In the genomic region with DNA sequence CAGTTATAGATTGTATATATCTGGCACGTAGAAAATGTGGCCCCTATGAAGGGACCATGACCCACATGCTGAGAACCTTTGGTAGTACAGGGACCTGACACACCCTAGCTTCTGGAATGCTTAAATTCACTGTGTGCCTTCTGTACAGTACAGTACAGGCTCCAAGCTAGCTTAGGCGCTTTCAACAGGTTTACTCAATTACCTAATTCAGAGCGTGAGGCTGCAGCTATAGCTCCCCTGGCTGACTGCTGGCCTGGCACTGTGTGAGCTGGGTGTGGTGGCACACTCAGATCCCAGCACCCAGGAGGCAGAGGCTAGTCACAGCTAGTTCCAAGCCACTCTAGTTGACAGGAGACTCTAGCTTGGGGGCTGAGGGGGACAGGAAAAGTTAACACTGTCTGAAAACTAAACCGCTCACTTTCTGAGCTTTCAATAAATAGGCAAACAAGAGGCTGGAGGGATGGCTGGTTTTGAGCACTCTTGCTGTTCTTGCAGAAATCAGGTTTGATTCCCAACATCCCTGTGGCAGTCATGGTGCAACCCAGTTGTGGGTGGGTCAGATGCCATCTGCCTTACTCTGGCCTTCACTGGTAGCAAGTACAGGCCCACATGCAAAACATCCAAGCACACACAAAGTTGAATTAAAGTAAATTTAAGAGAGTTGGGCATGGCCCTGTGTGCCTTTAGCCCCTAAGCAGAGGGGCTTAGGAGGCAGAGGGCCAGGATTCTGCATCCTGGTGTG, we compare ENCODE assay signal across 12 mouse cellular contexts. TPM values are rescaled to one million over a fixed set of nuclear protein-coding genes. Genes with fewer than 3 reads are reported as not detected.
A peak's percentile ranks its signal among the peaks of the same experiment; 100 is the strongest.
DNase-seq lines count a peak whose midpoint lies in the region; ATAC-seq and TF ChIP-seq lines count a peak whose summit lies in the region.
"Had no signal": no experiment of that assay in that cellular context is flagged by ENCODE, and none has a peak within 500 bp of the region (broad histone marks: within the 10 kb centered on the region; RNA-seq: fewer than 3 reads in every experiment).

No protein-coding gene starts in this region.

- no peaks in the 10 kb centered on the region for H3K9me3 ChIP-seq in intestine, embryonic 15.5 days
- H3K9me3 ChIP-seq in intestine, postnatal 0 days (ENCODE audit: control insufficient read depth) = no peaks in the 10 kb centered on the region
- H3K9me3 ChIP-seq in midbrain, embryonic 11.5 days (ENCODE audit: control insufficient read depth, low read length) = no peaks in the 10 kb centered on the region
- H3K9me3 ChIP-seq in midbrain, embryonic 13.5 days = no peaks in the 10 kb centered on the region
- H3K9me3 ChIP-seq in intestine, embryonic 16.5 days (ENCODE audit: control insufficient read depth, low read length) = no peaks in the 10 kb centered on the region
- no peaks in the 10 kb centered on the region for H3K9me3 ChIP-seq in stomach, embryonic 16.5 days (replicated peaks; ENCODE audit: control insufficient read depth, low read length)
- H3K9me3 ChIP-seq: midbrain, embryonic 12.5 days; neural tube, embryonic 12.5 days had no signal

- H3K4me1 ChIP-seq in intestine, embryonic 15.5 days (replicated peaks) = peaks cover 26% of the 10 kb centered on the region
- peaks cover 4% of the 10 kb centered on the region for H3K4me1 ChIP-seq in intestine, postnatal 0 days (replicated peaks; ENCODE audit: control insufficient read depth, insufficient read depth, low read length)
- H3K4me1 ChIP-seq in midbrain, embryonic 11.5 days (ENCODE audit: control insufficient read depth, insufficient read depth, low read length) = peaks cover 10% of the 10 kb centered on the region
- peaks cover 37% of the 10 kb centered on the region for H3K4me1 ChIP-seq in midbrain, embryonic 13.5 days (replicated peaks)
- H3K4me1 ChIP-seq in intestine, embryonic 16.5 days (ENCODE audit: control insufficient read depth, insufficient read depth, low read length) = peaks cover 20% of the 10 kb centered on the region
- peaks cover 19% of the 10 kb centered on the region for H3K4me1 ChIP-seq in stomach, embryonic 16.5 days (ENCODE audit: control insufficient read depth, insufficient read depth, low read length)

- H3K27me3 ChIP-seq in intestine, embryonic 15.5 days (replicated peaks) = no peaks in the 10 kb centered on the region
- no peaks in the 10 kb centered on the region for H3K27me3 ChIP-seq in intestine, postnatal 0 days (replicated peaks; ENCODE audit: control insufficient read depth, insufficient read depth, low read length)
- H3K27me3 ChIP-seq in midbrain, embryonic 11.5 days (ENCODE audit: control insufficient read depth, insufficient read depth, low read length) = no peaks in the 10 kb centered on the region
- no peaks in the 10 kb centered on the region for H3K27me3 ChIP-seq in midbrain, embryonic 13.5 days
- no peaks in the 10 kb centered on the region for H3K27me3 ChIP-seq in intestine, embryonic 16.5 days (replicated peaks; ENCODE audit: control insufficient read depth, insufficient read depth, low read length)
- H3K27me3 ChIP-seq in stomach, embryonic 16.5 days (ENCODE audit: control insufficient read depth, insufficient read depth, low read length) = no peaks in the 10 kb centered on the region
- H3K27me3 ChIP-seq: midbrain, embryonic 12.5 days; neural tube, embryonic 12.5 days had no signal

- peak; percentile 85 for DNase-seq in midbrain, embryonic 11.5 days (ENCODE audit: low spot score, missing footprints)
- DNase-seq in cerebellum, postnatal 36 days = no peak
- DNase-seq: cerebellum, postnatal 10 days; layer of hippocampus, adult 9-11 months had no signal

- no peak overlapping the region for H3K9ac ChIP-seq in intestine, embryonic 15.5 days
- no peak overlapping the region for H3K9ac ChIP-seq in intestine, postnatal 0 days (ENCODE audit: low read depth, low read length)
- no peak overlapping the region for H3K9ac ChIP-seq in midbrain, embryonic 11.5 days (ENCODE audit: low read length)
- H3K9ac ChIP-seq in midbrain, embryonic 13.5 days (replicated peaks) = no peak overlapping the region
- H3K9ac ChIP-seq in intestine, embryonic 16.5 days (ENCODE audit: low read depth, low read length) = no peak overlapping the region
- no peak overlapping the region; the same call in 1 of the 2 replicates for H3K9ac ChIP-seq in stomach, embryonic 16.5 days (ENCODE audit: low read length)
- H3K9ac ChIP-seq: midbrain, embryonic 12.5 days; neural tube, embryonic 12.5 days had no signal

- 69% methylated on average over 4 of the region's 4 CpGs for WGBS in intestine, embryonic 15.5 days
- 61% methylated on average over 4 of the region's 4 CpGs for WGBS in intestine, postnatal 0 days
- 85% methylated on average over 4 of the region's 4 CpGs for WGBS in midbrain, embryonic 11.5 days
- 70% methylated on average over 4 of the region's 4 CpGs for WGBS in midbrain, embryonic 13.5 days
- 67% methylated on average over 4 of the region's 4 CpGs for WGBS in intestine, embryonic 16.5 days
- WGBS in stomach, embryonic 16.5 days = 62% methylated on average over 4 of the region's 4 CpGs

- H3K36me3 ChIP-seq in intestine, embryonic 15.5 days = peaks cover 45% of the 10 kb centered on the region
- peaks cover 54% of the 10 kb centered on the region for H3K36me3 ChIP-seq in intestine, postnatal 0 days (ENCODE audit: control insufficient read depth, insufficient read depth)
- H3K36me3 ChIP-seq in midbrain, embryonic 11.5 days (ENCODE audit: control insufficient read depth, insufficient read depth, low read length) = peaks cover 33% of the 10 kb centered on the region
- peaks cover 67% of the 10 kb centered on the region for H3K36me3 ChIP-seq in midbrain, embryonic 13.5 days
- H3K36me3 ChIP-seq in intestine, embryonic 16.5 days (ENCODE audit: control insufficient read depth, insufficient read depth, low read length) = peaks cover 20% of the 10 kb centered on the region; the same call in 1 of the 2 replicates
- H3K36me3 ChIP-seq in stomach, embryonic 16.5 days (ENCODE audit: control insufficient read depth, insufficient read depth, low read length) = peaks cover 28% of the 10 kb centered on the region

- no peak overlapping the region for H3K27ac ChIP-seq in intestine, embryonic 15.5 days
- no peak overlapping the region for H3K27ac ChIP-seq in intestine, postnatal 0 days (ENCODE audit: low read depth, low read length)
- H3K27ac ChIP-seq in midbrain, embryonic 11.5 days (ENCODE audit: low read depth, low read length) = no peak overlapping the region
- no peak overlapping the region for H3K27ac ChIP-seq in midbrain, embryonic 13.5 days
- H3K27ac ChIP-seq in intestine, embryonic 16.5 days (ENCODE audit: low read length) = peak overlapping the region; percentile 4; the same call in 1 of the 2 replicates
- H3K27ac ChIP-seq in stomach, embryonic 16.5 days (ENCODE audit: low read length) = peak overlapping the region; percentile 25; the same call in 1 of the 2 replicates
- H3K27ac ChIP-seq: neural tube, embryonic 12.5 days had no signal

- H3K4me3 ChIP-seq in intestine, embryonic 15.5 days (replicated peaks) = no peak overlapping the region
- no peak overlapping the region for H3K4me3 ChIP-seq in intestine, postnatal 0 days (ENCODE audit: low read depth, low read length)
- no peak overlapping the region for H3K4me3 ChIP-seq in midbrain, embryonic 11.5 days (ENCODE audit: low read depth, low read length)
- H3K4me3 ChIP-seq in midbrain, embryonic 13.5 days (replicated peaks) = no peak overlapping the region
- H3K4me3 ChIP-seq in intestine, embryonic 16.5 days (ENCODE audit: low read length) = no peak overlapping the region
- no peak overlapping the region for H3K4me3 ChIP-seq in stomach, embryonic 16.5 days (replicated peaks; ENCODE audit: low read length)
- H3K4me3 ChIP-seq: midbrain, embryonic 12.5 days; neural tube, embryonic 12.5 days had no signal

- peak; percentile 14; the same call in 1 of the 2 replicates for ATAC-seq in intestine, embryonic 15.5 days
- ATAC-seq in intestine, postnatal 0 days = no peak
- ATAC-seq in midbrain, embryonic 11.5 days (ENCODE audit: low FRiP score) = no peak
- no peak for ATAC-seq in midbrain, embryonic 13.5 days
- ATAC-seq in intestine, embryonic 16.5 days = peak; percentile 30; the same call in 1 of the 2 replicates
- ATAC-seq in stomach, embryonic 16.5 days (ENCODE audit: insufficient read depth, low FRiP score) = peak; percentile 30; the same call in 1 of the 2 replicates
- ATAC-seq in CD4-positive, CD25-positive, alpha-beta regulatory T cell, adult 4 months = no peak

- no peak overlapping the region for H3K4me2 ChIP-seq in intestine, embryonic 15.5 days (replicated peaks)
- no peak overlapping the region for H3K4me2 ChIP-seq in intestine, postnatal 0 days (replicated peaks; ENCODE audit: low read depth)
- H3K4me2 ChIP-seq in midbrain, embryonic 11.5 days = no peak overlapping the region
- H3K4me2 ChIP-seq in midbrain, embryonic 13.5 days (replicated peaks) = no peak overlapping the region
- no peak overlapping the region for H3K4me2 ChIP-seq in intestine, embryonic 16.5 days (ENCODE audit: low read depth, low read length)
- H3K4me2 ChIP-seq in stomach, embryonic 16.5 days (ENCODE audit: low read depth, low read length) = no peak overlapping the region
- H3K4me2 ChIP-seq: midbrain, embryonic 12.5 days; neural tube, embryonic 12.5 days had no signal

- no peak for TF ChIP-seq CTCF in intestine, postnatal 0 days (IDR thresholded peaks at IDR 0.05; ENCODE audit: low read depth)

RNA-seq across cellular contexts. Expression of a gene that starts 4.8 kb away (rescaled TPM):
- polyA plus RNA-seq in intestine, embryonic 15.5 days (2015; fragmentation: Nextera tagmentation; extraction: Ambion mirVana) = 464 and 472 TPM in 2 replicates
- 268 and 276 TPM in 2 replicates for polyA plus RNA-seq in intestine, postnatal 0 days (2015; fragmentation: Nextera tagmentation; extraction: Ambion mirVana)
- 333 and 390 TPM in 2 replicates for polyA plus RNA-seq in midbrain, embryonic 11.5 days (2014; fragmentation: Nextera tagmentation; extraction: Ambion mirVana)
- 333 and 348 TPM in 2 replicates for polyA plus RNA-seq in midbrain, embryonic 13.5 days (2015; fragmentation: Nextera tagmentation; extraction: Ambion mirVana)
- 407 and 467 TPM in 2 replicates for polyA plus RNA-seq in intestine, embryonic 16.5 days (2015; fragmentation: Nextera tagmentation; extraction: Ambion mirVana)
- polyA plus RNA-seq in stomach, embryonic 16.5 days (2015; fragmentation: Nextera tagmentation; extraction: Ambion mirVana) = 352 and 411 TPM in 2 replicates
- polyA plus RNA-seq in CD4-positive, CD25-positive, alpha-beta regulatory T cell, adult 4 months (2017; shearing (Covaris generic)) = 1,000 to 10,000 TPM in 1 of 2 experiments, 100 to 1,000 TPM in 1; 954 to 1,576 TPM

RNA-seq across cellular contexts. Expression of a gene that starts 26.9 kb away (rescaled TPM):
- 34.3 and 34.4 TPM in 2 replicates for polyA plus RNA-seq in intestine, embryonic 15.5 days (2015; fragmentation: Nextera tagmentation; extraction: Ambion mirVana)
- polyA plus RNA-seq in intestine, postnatal 0 days (2015; fragmentation: Nextera tagmentation; extraction: Ambion mirVana) = 17.1 and 18.3 TPM in 2 replicates
- polyA plus RNA-seq in midbrain, embryonic 11.5 days (2014; fragmentation: Nextera tagmentation; extraction: Ambion mirVana) = 42.8 and 43.6 TPM in 2 replicates
- 27.8 and 30.1 TPM in 2 replicates for polyA plus RNA-seq in midbrain, embryonic 13.5 days (2015; fragmentation: Nextera tagmentation; extraction: Ambion mirVana)
- polyA plus RNA-seq in intestine, embryonic 16.5 days (2015; fragmentation: Nextera tagmentation; extraction: Ambion mirVana) = 34.8 and 35.6 TPM in 2 replicates
- polyA plus RNA-seq in stomach, embryonic 16.5 days (2015; fragmentation: Nextera tagmentation; extraction: Ambion mirVana) = 41.0 and 44.2 TPM in 2 replicates
- 10 to 100 TPM; 44.5 to 58.9 TPM for polyA plus RNA-seq in CD4-positive, CD25-positive, alpha-beta regulatory T cell, adult 4 months (2017; shearing (Covaris generic))

Comparison
In these comparisons a context has a peak if more than half of its experiments do, and no peak if none do; other contexts are left out.
1. ATAC-seq: peak in intestine, embryonic 15.5 days (single experiment), intestine, embryonic 16.5 days (single experiment) and stomach, embryonic 16.5 days (single experiment); none in intestine, postnatal 0 days (single experiment), midbrain, embryonic 11.5 days (single experiment), midbrain, embryonic 13.5 days (single experiment) and CD4-positive, CD25-positive, alpha-beta regulatory T cell, adult 4 months (single experiment).
2. H3K27ac ChIP-seq: peak in intestine, embryonic 16.5 days (single experiment) and stomach, embryonic 16.5 days (single experiment); none in intestine, embryonic 15.5 days (single experiment), intestine, postnatal 0 days (single experiment), midbrain, embryonic 11.5 days (single experiment) and midbrain, embryonic 13.5 days (single experiment).